Mouse (Mus musculus) forebrain, embryonic 12.5 days (tissue): ENCODE data around the gene H2-DMb2. TPM values are rescaled to one million over a fixed set of nuclear protein-coding genes. Genes with fewer than 3 reads are reported as not detected.

ENCODE experiments used
- ATAC-seq: fragments of 200-750 bp; cut with Nextera tagmentation; 2 replicates; pipeline ENCODE4 v1.8.0; 2017; ENCODE audit warnings: moderate TSS enrichment; ENCODE audit not compliant: low FRiP score
- H3K27ac ChIP-seq: fragments of 300-500 bp; sonication (generic); 2 replicates; pipeline ENCODE4 v1.5.1; 2016; ENCODE audit warnings: mild to moderate bottlenecking
- H3K27me3 ChIP-seq: fragments of 300-500 bp; sonication (generic); 2 replicates; pipeline ENCODE4 v1.6.1; 2016; ENCODE audit warnings: mild to moderate bottlenecking
- H3K36me3 ChIP-seq: fragments of 300-500 bp; sonication (generic); replicated peaks from 2 replicates; pipeline ENCODE4 v1.6.1; 2016; ENCODE audit warnings: mild to moderate bottlenecking
- H3K4me1 ChIP-seq: fragments of 300-500 bp; sonication (generic); 2 replicates; pipeline ENCODE4 v1.6.1; 2016
- H3K4me2 ChIP-seq: fragments of 300-500 bp; sonication (generic); 2 replicates; pipeline ENCODE4 v1.6.1; 2016; ENCODE audit warnings: mild to moderate bottlenecking, moderate library complexity
- H3K4me3 ChIP-seq: fragments of 300-500 bp; sonication (generic); replicated peaks from 2 replicates; pipeline ENCODE4 v1.5.1; 2016; ENCODE audit warnings: mild to moderate bottlenecking
- H3K9ac ChIP-seq: fragments of 300-500 bp; sonication (generic); 2 replicates; pipeline ENCODE4 v1.6.1; 2016; ENCODE audit warnings: mild to moderate bottlenecking
- H3K9me3 ChIP-seq: fragments of 300-500 bp; sonication (generic); 2 replicates; pipeline ENCODE4 v1.6.1; 2016
- WGBS: fragments of 180-500 bp; shearing (Covaris S2); methylation state at CpG from one replicate; pipeline ENCODE4 v1.1.7; 2016; 5-methylcytosine and 5-hydroxymethylcytosine counted together
- polyA plus RNA-seq: library from polyadenylated mRNA; unstranded; fragments of >200 nt; fragmentation: Nextera tagmentation; extraction: Ambion mirVana; gene quantifications from 2 replicates; pipeline ENCODE4 v1.2.1, GENCODE M21; 2016

H2-DMb2 gene
- polyA plus RNA-seq, 1 experiment from 2014 or later, result not detected

DNA sequence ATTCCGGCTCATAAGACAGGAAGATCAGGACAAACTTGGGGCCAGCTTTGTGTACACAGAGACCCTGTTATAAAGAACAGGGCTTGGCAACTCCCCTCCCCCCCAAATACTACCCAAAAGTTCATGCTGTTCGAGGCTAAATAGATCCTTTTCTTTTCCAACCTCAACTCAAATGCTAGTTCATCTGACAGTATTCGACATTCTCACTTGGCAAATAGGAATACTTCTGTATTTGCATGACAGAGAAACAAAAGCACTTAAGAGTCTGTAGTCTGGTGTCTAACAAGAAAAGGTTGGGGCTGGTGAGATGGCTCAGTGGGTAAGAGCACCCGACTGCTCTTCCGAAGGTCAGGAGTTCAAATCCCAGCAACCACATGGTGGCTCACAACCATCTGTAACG is 34.6 kb upstream of the H2-DMb2 start:
- no peak overlapping the region for H3K9ac ChIP-seq
- no peak overlapping the region for H3K4me2 ChIP-seq
- H3K4me1 ChIP-seq, result peaks cover 12% of the 10 kb centered on the region; the same call in 1 of the 2 replicates
- H3K27me3 ChIP-seq, result no peaks in the 10 kb centered on the region
- no peak for ATAC-seq
- WGBS, result 78% methylated on average over 5 of the region's 6 CpGs
- H3K36me3 ChIP-seq, result peaks cover 46% of the 10 kb centered on the region
- no peaks in the 10 kb centered on the region for H3K9me3 ChIP-seq
- H3K27ac ChIP-seq, result no peak overlapping the region
- no peak overlapping the region for H3K4me3 ChIP-seq

DNA sequence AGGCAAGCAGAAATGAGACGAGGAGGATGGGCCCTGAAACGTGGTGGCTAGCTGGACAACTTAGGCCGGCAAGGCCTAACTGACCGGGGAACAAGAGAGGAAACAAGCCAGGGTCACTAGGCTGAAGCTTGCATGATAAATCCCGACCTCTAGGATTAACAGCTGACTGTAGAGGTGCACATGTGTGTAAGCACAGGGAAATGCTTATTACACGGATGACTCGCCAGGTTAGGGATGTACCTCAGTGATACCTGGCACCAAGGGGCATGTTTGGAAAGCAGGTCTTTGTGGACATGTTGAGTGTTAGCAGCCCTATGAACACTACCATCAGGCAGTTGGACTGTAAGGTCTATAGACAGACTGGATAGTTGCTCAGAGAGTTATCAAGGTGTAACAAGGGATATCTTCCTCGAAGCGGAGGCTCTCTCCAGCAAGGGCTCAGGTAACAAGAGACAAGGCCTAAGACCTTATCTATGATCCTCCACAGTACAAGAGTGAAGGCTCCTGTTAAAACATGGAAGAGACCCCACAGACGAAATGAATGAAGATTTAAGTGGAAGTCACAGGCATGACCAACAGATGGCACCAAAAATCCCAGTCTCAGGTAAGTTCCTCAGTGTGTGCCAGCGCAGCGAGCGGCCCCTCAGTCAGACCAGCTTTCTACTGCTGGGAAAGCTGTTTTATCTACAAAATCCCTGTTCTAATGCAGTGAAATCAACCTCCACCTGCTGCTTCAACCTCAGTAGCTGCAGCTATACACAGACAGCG is 33.9 kb upstream of the H2-DMb2 start:
- Histone ChIP-seq H3K9ac (no peak overlapping the region), H3K27ac (peak overlapping the region; percentile 65; the same call in 1 of the 2 replicates), H3K9me3 (no peaks in the 10 kb centered on the region), H3K4me1 (peaks cover 12% of the 10 kb centered on the region; the same call in 1 of the 2 replicates), H3K27me3 (no peaks in the 10 kb centered on the region), H3K36me3 (peaks cover 54% of the 10 kb centered on the region), H3K4me3 (no peak overlapping the region), H3K4me2 (no peak overlapping the region)
- 78% methylated on average over 14 of the region's 14 CpGs for WGBS
- 0 out of 2 replicates have a peak, but pooled peaks have one; percentile 17 for ATAC-seq

DNA sequence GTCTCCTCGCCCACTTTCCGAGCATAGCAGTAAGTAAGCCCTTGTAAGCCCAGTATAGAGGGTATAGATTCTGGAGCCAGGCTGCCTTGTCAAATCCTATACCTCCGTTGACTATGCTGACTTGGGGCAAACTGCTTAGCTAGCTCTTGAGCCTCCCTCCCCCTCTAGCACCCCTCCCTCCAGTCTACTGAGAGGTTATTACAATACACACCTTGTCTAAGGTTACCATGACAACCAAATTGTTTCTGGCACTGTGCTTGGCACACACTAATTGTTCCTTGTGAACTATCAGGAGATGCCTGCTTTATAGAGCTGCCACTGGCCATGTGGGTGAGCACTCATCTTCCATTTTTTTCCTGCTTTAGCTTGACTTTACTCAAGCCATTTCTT is 33.3 kb upstream of the H2-DMb2 start:
- H3K9me3 ChIP-seq, result no peaks in the 10 kb centered on the region
- H3K9ac ChIP-seq, result no peak overlapping the region
- H3K4me3 ChIP-seq, result no peak overlapping the region
- no peaks in the 10 kb centered on the region for H3K27me3 ChIP-seq
- H3K27ac ChIP-seq, result peak overlapping the region; percentile 65
- 63% methylated on average over 3 of the region's 3 CpGs for WGBS
- H3K4me1 ChIP-seq, result peaks cover 13% of the 10 kb centered on the region
- ATAC-seq, result 0 out of 2 replicates have a peak, but pooled peaks have one; percentile 14
- H3K36me3 ChIP-seq, result peaks cover 60% of the 10 kb centered on the region
- H3K4me2 ChIP-seq, result no peak overlapping the region

DNA sequence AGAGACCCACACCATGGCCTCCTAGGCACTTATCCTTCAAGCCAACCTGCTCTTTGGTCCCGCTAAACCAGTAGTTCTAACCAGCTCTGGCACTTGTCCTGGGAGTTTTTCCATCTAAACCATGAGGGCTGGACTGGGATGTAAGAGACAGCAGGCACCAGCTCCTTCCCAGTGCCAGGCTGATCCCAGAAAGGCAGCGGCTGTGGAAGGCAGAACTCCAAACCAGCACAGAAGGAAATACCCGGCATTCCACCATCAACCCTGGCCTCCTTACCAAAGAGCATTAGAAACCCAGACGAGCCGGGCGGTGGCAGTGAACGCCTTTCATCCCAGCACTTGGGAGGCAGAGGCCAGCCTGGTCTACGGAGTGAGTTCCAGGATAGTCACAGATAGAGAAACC is 32.8 kb upstream of the H2-DMb2 start:
- H3K36me3 ChIP-seq, result peaks cover 65% of the 10 kb centered on the region
- H3K9me3 ChIP-seq, result no peaks in the 10 kb centered on the region
- H3K27ac ChIP-seq, result peak overlapping the region; percentile 65
- no peak overlapping the region for H3K9ac ChIP-seq
- H3K4me1 ChIP-seq, result peaks cover 17% of the 10 kb centered on the region
- no peak for ATAC-seq
- no peak overlapping the region for H3K4me3 ChIP-seq
- WGBS, result 61% methylated on average over 8 of the region's 8 CpGs
- H3K4me2 ChIP-seq, result no peak overlapping the region
- H3K27me3 ChIP-seq, result no peaks in the 10 kb centered on the region

DNA sequence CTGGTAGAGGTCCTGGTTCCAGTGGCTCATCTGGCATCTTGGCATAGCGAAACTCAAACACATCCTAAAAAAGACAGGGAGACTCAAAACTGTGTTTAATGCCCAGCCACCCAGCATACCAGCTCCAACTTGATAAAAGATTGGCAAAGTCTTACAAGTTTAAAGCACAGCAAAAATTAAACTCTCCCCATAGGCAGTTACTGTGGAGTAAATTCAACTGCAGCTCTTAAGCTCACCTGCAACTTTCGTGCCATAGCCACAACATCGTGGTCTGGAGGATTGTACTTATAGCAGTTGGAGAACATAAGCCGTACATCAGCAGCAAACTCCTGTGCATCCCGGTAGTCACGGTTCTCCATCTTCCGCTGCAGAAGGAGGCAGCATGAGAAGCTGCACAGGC is 29.0 kb upstream of the H2-DMb2 start:
- 93% methylated on average over 7 of the region's 7 CpGs for WGBS
- Histone ChIP-seq H3K27ac (no peak overlapping the region), H3K9ac (no peak overlapping the region), H3K4me1 (peaks cover 39% of the 10 kb centered on the region), H3K4me3 (no peak overlapping the region), H3K9me3 (no peaks in the 10 kb centered on the region), H3K4me2 (no peak overlapping the region), H3K27me3 (no peaks in the 10 kb centered on the region), H3K36me3 (peaks cover 94% of the 10 kb centered on the region)
- ATAC-seq, result no peak

DNA sequence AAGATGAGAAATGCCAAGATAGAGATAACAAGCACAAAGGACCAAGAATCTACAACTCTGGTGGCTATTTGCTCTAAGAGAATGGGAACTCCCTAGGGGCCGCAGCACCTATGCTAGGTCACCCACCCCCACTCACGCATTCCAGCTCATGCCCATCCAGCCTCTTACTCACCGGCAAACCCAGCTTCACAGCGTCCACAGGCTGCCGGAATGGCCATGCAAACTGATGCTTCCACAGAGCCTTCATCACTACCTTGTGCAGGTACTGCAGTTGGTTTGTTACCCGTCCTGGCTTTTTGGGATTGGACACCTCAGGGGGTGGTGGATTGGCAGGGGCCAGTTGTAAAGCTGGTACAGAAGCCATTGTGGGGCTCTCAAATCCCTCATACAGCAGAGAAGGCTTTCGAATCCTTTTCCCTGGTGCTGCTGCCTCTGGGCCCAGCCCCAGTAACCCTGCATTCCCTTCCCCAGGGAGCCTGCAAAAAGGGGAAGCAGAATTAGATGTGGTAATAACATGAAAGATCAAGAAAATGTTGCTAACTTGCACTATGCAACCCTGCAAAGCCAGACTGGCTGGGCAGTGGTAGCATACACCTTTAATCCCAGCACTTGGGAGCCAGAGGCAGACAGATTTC is 26.3 kb upstream of the H2-DMb2 start:
- 41% methylated on average over 7 of the region's 7 CpGs for WGBS
- H3K27ac ChIP-seq, result no peak overlapping the region

DNA sequence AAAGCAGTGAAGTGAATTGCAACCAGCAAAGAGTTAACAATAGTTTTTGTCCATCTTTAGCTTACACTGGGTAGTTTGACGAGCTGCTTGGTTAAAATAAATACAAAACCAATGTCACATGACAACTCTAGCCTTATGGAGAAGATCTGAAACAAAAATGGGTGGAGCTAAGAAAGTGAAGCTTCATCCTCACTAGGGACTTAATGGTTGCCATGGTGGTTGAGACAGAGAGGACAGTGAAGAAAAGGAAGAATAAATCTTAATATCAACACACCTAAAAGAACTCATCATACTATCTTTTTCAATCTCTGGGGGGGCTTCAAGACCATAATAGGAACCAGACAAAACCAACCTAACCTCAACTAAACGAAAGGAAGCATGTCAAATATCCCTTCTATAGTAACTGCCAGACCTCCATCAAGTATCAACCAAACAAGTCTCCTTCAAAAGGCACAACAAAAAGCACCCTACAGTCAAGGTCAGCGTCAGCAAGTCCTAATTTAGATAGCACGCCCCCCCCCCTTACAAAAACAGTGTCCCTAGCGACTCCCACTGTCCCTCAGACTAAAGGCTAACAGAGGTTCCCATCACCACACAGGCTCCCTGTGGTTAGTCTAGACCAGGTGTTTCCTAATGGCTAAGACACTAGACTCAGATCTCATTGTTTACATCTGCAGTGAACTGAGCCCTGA is 25.5 kb upstream of the H2-DMb2 start:
- 0 out of 2 replicates have a peak overlapping the region, but pooled peaks have one; percentile 8 for H3K27ac ChIP-seq
- peaks cover 59% of the 10 kb centered on the region for H3K36me3 ChIP-seq

More for the DNA sequence above, 26.3 kb upstream of the H2-DMb2 start:
- peaks cover 67% of the 10 kb centered on the region for H3K36me3 ChIP-seq
- peak overlapping the region; percentile 99 for H3K4me3 ChIP-seq
- peaks cover 31% of the 10 kb centered on the region for H3K4me1 ChIP-seq
- peak overlapping the region; percentile 98 for H3K9ac ChIP-seq
- peak overlapping the region; percentile 99 for H3K4me2 ChIP-seq
- ATAC-seq, result no peak
- H3K27me3 ChIP-seq, result no peaks in the 10 kb centered on the region
- H3K9me3 ChIP-seq, result no peaks in the 10 kb centered on the region

DNA sequence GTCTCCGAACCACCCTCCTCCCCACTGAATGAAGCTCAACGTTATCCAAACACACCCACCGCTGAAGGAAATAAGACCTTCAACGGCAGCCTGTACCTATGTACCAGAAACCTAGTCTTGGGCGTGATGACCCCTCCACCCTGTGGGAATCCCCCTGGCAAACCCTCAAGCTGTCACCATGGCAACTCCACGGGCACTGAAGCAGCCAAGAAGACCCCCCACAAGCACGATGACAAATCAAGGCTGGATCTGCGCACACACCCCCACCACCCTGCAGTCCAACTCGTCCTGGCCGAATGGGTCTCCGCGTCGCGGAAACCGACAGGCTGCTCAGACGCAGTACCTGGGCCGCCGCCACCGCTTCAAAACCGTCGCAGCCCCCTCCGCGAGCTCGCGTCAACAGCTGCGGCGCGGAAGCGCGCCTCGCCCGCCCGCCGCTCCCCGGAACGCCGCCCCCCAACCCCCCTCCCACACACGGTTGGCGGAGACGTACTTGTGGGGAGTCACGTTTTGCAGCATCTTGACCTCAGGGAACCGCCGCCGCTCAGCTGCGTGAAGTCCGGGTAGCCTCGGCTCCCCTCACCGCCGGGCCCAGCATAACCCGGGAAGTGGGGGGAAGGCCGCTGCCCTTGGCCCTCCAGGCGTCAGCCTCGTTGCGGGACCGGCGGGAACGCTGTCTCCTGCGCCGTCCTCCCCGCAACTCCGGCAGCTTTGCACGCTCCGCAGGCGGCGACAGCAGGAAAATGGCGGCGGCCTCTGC is 24.8 kb upstream of the H2-DMb2 start:
- Histone ChIP-seq H3K4me3 (peak overlapping the region; percentile 99), H3K36me3 (peaks cover 52% of the 10 kb centered on the region), H3K9me3 (no peaks in the 10 kb centered on the region), H3K9ac (peak overlapping the region; percentile 98), H3K27me3 (no peaks in the 10 kb centered on the region), H3K27ac (peak overlapping the region; percentile 100), H3K4me2 (peak overlapping the region; percentile 99), H3K4me1 (peaks cover 29% of the 10 kb centered on the region)
- WGBS, result 2% methylated on average over 67 of the region's 67 CpGs
- no peak for ATAC-seq

More for the DNA sequence above, 25.5 kb upstream of the H2-DMb2 start:
- WGBS, result 2% methylated on average over 5 of the region's 5 CpGs
- no peaks in the 10 kb centered on the region for H3K27me3 ChIP-seq
- H3K9ac ChIP-seq, result peak overlapping the region; percentile 98
- peak overlapping the region; percentile 99 for H3K4me2 ChIP-seq
- peaks cover 27% of the 10 kb centered on the region for H3K4me1 ChIP-seq
- no peak for ATAC-seq
- H3K9me3 ChIP-seq, result no peaks in the 10 kb centered on the region
- peak overlapping the region; percentile 99 for H3K4me3 ChIP-seq

DNA sequence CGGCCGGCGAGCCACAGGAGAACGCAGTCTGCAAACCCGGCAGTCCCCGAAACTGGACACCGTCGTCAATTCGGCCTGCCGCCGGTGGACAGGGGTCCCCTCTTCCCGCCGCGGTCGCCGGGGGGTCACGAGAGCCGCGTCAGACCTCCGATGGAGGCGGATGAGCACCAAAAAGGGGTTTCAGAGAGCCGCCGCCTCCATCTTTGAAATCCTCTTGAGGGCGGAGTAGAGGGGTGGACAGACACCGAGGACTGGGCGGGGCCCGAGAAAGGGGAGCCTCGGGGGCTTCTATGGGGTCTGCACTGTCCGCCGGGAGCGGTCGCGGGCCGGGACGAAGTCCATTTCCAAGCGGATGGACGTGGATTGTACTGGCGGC is 24.2 kb upstream of the H2-DMb2 start:
- WGBS, result under 1% methylated on average over 30 of the region's 38 CpGs
- Histone ChIP-seq H3K9me3 (no peaks in the 10 kb centered on the region), H3K9ac (peak overlapping the region; percentile 98), H3K4me3 (peak overlapping the region; percentile 99), H3K4me2 (peak overlapping the region; percentile 99), H3K36me3 (peaks cover 46% of the 10 kb centered on the region), H3K4me1 (peaks cover 35% of the 10 kb centered on the region), H3K27me3 (no peaks in the 10 kb centered on the region), H3K27ac (peak overlapping the region; percentile 100)
- ATAC-seq, result no peak; the same call in 1 of the 2 replicates

DNA sequence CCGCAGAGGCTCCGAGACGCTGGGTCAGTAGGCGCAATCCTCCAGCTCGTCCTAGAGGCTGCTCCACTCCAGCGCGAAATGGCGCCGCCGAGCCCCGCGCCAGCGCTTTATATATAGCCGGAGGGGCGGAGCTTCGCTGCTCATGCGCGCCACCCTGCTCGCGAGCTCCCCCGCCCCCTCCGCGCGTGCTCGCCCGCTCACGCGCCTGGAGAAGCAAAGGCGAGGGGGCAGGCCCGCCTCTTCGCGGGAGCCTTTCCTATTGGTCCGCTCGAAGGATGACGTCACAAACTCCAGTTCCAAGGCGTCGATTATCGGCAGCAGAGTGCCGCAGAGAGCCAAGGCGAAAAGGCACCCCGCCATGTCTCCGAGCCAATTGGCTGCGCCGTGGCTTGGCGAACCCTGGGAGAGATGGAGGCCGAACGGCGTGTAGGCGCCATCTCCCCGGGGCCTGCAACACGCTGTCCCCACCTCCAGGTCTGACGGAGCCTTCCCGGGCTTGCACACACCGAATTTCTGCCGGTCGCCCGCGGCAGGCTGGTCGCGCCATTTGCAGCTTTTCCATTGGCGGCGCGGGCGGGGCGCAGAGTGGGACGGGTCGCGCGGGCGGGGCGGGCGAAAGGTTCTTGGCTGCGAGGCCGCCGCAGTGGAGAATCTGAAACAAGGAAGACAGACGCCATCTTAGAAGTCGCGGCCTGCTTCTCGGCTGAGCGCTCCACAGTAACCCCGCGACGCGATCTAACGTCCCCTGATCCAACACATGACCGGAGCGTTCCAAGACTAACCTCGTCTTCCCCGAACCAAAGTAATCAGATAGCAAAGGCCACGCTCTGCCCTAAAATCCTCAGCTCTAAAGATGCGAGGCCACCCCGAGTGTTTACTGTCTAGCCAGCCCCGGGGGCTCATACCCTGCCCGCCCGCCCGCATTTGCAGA is 23.6 kb upstream of the H2-DMb2 start, which contains the start of gene H2-DMa:
H2-DMa (plus strand) TSS at position 293 of the 931 bp plus-strand sequence.
- no peaks in the 10 kb centered on the region for H3K9me3 ChIP-seq
- peak within 1 kb of the TSS; percentile 99 for H3K4me3 ChIP-seq
- H3K9ac ChIP-seq, result peak within 1 kb of the TSS; percentile 98
- H3K4me1 ChIP-seq, result peaks cover 37% of the 10 kb centered on the region
- H3K27me3 ChIP-seq, result no peaks in the 10 kb centered on the region
- WGBS, result under 1% methylated on average over 96 of the region's 96 CpGs
- peaks cover 40% of the 10 kb centered on the region for H3K36me3 ChIP-seq
- peak within 1 kb of the TSS; percentile 99 for H3K4me2 ChIP-seq
- H3K27ac ChIP-seq, result peak within 1 kb of the TSS; percentile 100
- peak; percentile 81 for ATAC-seq

DNA sequence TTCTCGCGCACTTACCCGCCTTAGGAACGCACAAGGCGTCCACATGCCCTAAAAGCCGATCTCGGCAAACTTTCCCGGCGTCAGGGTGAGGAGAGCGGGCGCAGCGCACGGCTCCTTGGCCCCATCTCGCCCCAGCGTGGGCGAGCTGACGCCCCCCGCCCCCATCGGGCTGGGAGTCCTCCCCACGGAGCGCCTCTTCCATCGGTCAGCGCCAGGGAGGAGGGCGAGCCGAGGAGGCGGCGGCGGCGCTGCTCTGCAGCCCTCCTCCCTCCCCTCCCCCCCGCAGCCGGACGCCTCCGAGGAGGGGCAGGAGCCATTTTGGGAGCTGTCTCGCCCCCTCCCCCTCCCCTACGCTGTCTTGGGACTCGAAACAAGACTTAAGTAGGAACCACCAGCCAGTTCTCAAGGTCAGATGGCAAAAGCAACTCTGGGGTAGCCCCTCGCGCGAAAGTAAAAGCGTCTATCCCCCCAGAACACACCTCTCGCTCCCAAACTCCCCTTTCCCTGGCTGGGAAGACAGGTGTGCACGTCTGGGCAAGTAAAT is 22.9 kb upstream of the H2-DMb2 start:
- H3K27ac ChIP-seq, result peak overlapping the region; percentile 100
- peaks cover 34% of the 10 kb centered on the region for H3K4me1 ChIP-seq
- peak overlapping the region; percentile 93 for H3K9ac ChIP-seq
- peak; percentile 22 for ATAC-seq
- peaks cover 33% of the 10 kb centered on the region for H3K36me3 ChIP-seq
- H3K4me2 ChIP-seq, result peak overlapping the region; percentile 99
- H3K4me3 ChIP-seq, result peak overlapping the region; percentile 99
- H3K9me3 ChIP-seq, result no peaks in the 10 kb centered on the region
- under 1% methylated on average over 32 of the region's 42 CpGs for WGBS
- no peaks in the 10 kb centered on the region for H3K27me3 ChIP-seq
